Mouse (Mus musculus): ENCODE results near the gene Dip2c.

GRCm38 (mm10) chr13:9443066-9443465 lies 166.7 kb downstream of the Dip2c start:
- no peak for TF ChIP-seq CTCF (IDR thresholded peaks at IDR 0.05; ENCODE audit: control insufficient read depth, insufficient read depth, insufficient replicate concordance, low read depth, low read length)
- TF ChIP-seq POLR2A (IDR thresholded peaks at IDR 0.05; ENCODE audit: control insufficient read depth, low read depth, low read length) = no peak
